Mouse (Mus musculus): ENCODE measurements around the gene Wdr26.

The Wdr26 gene

GRCm38 (mm10) chr1:181168377-181168776 is 43.4 kb downstream of the Wdr26 start:
- no peak for DNase-seq (ENCODE audit: low read depth, low spot score)

DNA sequence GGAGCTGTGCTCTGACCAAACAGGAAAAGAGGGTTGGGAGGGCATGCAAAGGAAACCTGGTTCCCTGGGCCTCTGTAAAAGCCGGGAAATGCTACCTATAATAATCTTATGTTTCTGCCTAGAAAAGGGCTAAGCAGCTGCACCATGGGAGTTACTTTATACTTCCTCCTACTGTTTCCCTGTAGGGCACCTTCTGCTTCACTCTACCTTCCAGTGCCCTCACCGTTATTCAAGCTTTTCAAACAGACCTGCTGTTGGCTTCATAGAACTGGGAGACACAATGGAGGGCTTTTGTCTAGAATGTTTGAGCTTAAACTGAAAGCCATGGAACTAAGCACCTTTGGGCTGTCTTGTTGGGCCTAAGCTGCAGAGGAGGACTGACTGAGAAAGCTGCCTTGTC is 44.0 kb downstream of the Wdr26 start:
- no peak for DNase-seq (ENCODE audit: low read depth, low spot score)

DNA sequence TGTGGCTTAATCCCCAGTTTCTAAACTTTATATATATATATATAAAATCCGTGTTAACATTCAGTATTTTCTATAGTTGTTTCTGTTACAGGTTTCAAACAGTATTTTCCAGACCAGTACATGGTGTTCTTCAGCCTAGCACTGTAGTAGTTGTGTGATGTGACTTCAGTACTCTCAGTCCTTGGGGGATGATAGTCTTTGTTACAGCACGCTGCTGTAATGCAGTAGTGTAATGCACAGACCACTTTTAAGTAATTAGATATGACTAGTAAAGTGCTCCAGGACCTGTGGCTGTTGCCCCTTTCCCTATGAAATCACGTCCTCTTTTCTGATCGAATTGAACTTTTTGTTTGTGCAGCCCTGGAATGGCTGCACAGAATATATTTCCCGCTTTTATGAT is 60.3 kb downstream of the Wdr26 start:
- DNase-seq (ENCODE audit: low read depth, low spot score) = no peak

DNA sequence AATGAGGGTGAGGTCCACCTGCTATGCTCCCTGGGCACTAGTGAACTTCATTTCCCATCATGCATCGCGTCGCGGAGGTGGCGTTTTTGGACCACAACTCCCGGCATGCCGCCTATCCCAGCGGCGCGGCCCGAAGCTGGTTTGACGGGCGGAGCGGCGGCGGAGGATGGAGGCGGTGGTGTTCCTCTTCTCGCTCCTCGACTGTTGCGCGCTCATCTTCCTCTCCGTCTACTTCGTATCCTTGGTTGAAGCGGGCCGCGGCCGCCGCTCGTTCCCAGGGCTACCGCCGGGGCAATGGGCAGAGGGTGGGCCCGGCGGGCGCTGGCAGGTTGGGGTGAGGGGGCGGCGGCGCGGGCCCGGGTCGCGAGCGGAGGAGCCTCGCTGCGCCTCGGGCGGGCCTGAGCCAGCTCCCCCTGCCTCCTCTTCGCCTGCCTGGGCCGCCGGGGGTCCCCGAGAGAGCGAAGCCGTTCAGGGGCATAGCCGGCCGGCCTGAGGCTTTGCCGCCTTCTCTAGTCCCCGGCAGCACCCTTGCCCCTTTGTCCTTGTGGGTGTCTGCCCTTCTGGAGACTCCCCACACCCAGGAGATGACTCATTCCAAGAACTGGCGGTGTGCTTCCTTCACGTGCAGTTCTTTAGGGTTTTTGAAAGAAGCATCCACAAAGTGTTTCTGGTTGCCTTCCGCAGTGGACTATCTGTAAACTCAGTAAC is 60.8 kb downstream of the Wdr26 start:
- DNase-seq (ENCODE audit: low read depth, low spot score) = peak; percentile 79

DNA sequence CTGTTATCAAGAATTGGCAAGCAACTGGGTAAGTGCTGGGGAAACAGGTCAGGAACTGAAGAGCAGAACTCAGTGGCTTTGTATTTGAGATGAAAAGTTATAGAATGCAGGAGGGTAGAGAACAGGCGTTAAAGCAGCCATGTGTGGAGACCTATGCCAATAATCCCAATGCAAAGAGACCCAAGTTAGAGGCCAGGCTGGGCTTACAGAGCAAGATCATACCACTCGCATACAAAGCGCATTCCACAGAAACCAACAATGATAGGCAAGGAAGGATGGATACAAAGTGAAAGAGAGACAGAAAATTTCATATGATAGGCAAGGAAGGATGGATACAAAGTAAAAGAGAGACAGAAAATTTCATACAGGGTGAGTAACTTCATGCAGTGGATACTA is 61.4 kb downstream of the Wdr26 start:
- no peak for DNase-seq (ENCODE audit: low read depth, low spot score)

DNA sequence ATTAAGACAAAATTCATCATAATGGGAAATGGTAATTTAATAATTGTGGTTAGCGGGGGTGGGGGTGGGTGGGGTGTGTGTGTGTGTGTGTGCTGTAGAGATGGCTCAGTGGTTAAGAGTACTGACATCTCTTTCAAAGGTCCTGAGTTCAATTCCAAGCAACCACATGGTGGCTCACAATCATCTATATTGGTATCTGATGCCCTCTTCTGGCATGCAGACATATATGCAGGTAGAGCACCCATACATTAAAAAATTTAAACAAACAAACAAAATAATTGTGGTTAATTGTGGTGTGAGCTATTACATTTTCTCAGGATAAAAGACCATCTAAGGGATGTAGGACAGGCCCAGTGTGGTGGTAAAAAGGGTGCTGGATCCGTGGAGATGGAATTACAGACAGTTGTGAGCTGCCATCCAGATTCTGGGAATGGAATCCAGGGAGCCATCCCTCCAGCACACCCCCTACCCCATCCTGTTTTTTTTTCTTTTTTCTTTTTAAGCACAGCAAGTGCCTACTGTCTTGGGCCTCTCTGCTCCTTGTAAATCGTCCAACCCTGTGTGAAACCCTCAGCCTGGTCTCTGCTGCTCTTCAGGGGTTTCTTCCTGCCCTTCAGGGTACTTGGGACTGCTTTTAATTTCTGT is 62.3 kb downstream of the Wdr26 start:
- no peak for DNase-seq (ENCODE audit: low read depth, low spot score)

- no peak for DNase-seq (ENCODE audit: low read depth, low spot score)
Measured at GRCm38 (mm10) chr1:181148540-181148939, 63.3 kb downstream of the Wdr26 start.

GRCm38 (mm10) chr1:181146187-181146586 is 65.6 kb downstream of the Wdr26 start:
- no peak for DNase-seq (ENCODE audit: low read depth, low spot score)

DNA sequence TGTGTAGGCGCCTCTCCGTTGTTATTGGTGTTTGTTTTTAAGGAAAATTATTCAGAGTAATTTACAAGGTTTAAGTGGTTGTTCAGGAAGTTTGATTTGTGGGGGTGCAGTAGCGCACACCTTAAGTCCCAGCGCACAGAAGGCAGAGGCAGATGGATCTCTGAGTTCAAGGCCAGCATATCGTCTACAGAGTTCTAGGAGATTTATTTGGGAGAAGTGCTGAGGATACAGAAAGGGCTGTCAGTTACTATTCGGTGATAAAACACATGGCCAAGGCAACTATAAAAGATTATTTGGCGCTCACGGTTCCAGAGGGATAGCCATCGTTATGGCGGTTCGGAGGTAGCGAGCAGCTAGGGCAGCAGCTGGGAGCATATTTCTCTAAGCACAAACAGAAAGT is 66.8 kb downstream of the Wdr26 start:
- no peak for DNase-seq (ENCODE audit: low read depth, low spot score)

GRCm38 (mm10) chr1:181143950-181144836 is 67.6 kb downstream of the Wdr26 start, which contains the start of the genes Nvl and Cnih4:
Nvl (minus strand) TSS chr1:181144204.
Cnih4 (plus strand) TSS chr1:181144693.
- DNase-seq (ENCODE audit: low read depth, low spot score) = peak; percentile 97

- DNase-seq (ENCODE audit: low read depth, low spot score) = no peak
Measured at GRCm38 (mm10) chr1:181143609-181143949, 68.2 kb downstream of the Wdr26 start.

GRCm38 (mm10) chr1:181138730-181139129 is 73.1 kb downstream of the Wdr26 start:
- DNase-seq (ENCODE audit: low read depth, low spot score) = no peak

- no peak for DNase-seq (ENCODE audit: low read depth, low spot score)
Measured at GRCm38 (mm10) chr1:181131915-181132314, 79.9 kb downstream of the Wdr26 start.

DNA sequence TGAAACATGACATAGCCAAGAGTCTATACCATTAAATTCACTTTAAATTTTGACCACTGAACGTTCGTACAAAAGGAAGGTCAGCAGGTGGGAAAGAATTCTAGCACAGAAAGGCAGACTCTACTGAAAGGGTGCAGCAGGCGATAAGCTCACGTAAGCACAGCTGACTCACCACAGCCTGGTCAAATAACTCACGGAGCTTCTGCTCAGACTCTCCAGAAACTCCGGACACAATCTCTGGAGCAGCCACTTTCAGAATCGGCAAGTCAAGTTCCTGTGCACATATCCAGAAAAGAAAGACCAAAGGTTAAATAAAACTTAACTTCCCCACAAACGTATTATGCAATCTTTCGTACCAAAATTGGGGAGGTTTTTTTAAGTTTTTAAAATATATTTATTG is 85.0 kb downstream of the Wdr26 start:
- no peak for DNase-seq (ENCODE audit: low read depth, low spot score)

DNA sequence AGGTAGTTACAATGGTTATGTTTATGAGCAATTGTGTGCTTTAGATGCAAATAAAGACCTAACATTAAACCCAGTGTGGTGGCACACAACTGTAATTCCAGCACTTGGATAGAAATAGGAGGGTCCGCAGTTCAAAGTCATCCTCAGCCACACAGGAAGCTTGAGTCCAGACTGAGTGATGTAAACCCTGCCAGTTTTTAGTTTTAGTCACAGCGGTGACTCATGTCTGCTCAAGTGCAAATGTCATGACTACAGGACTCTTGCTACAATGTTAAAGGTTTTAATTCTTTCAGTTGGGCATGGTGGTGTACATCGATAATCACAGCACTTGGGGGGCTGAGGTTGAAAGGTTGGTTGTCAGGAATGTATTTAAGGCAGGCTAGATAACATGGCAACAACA is 85.9 kb downstream of the Wdr26 start:
- DNase-seq (ENCODE audit: low read depth, low spot score) = no peak

DNA sequence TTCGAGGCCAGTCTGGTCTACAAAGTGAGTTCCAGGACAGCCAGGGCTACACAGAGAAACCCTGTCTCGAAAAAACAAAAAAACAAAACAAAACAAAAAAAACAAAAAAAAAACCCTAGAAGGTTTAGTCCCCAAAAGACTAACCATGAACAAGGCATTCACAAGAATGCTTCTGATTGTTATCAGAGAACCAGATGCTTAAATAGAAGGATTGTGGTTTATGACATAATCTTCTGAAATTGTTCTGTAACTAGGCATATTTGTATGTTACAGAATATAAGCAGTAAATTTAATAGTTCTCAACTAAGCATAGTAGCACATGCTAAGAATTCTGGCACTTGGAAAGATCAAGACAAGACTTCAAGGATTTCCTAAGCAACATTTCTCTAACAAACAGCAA is 87.7 kb downstream of the Wdr26 start:
- no peak for DNase-seq (ENCODE audit: low read depth, low spot score)
